Mouse (Mus musculus): ENCODE results near the gene Dppa4. TPM values are rescaled to one million over a fixed set of nuclear protein-coding genes. Genes with fewer than 3 reads are reported as not detected.
A peak's percentile ranks its signal among the peaks of the same experiment; 100 is the strongest.
"Not testable (repeated sequence)": the region's sequence is repeated elsewhere in the genome, so short reads cannot be mapped to it uniquely, and the experiment has no call there.

Dppa4 gene
- total RNA-seq (2021), result not detected

GRCm38 (mm10) chr16:48283517-48283916, at the start of gene Dppa4:
Gene Dppa4 (plus strand): TSS chr16:48283733.
- intact Hi-C loops (cut with DNase I), result no loop called here

GRCm38 (mm10) chr16:48234999-48235398, 48.5 kb upstream of the Dppa4 start:
- no peak for DNase-seq
- intact Hi-C loops (cut with DNase I), result no loop called here

More at GRCm38 (mm10) chr16:48283517-48283916, at the start of gene Dppa4:
- DNase-seq, result no peak

- intact Hi-C loops (cut with DNase I), result no loop called here
- no peak for DNase-seq
These were observed 45.9 kb upstream of the Dppa4 start for GRCm38 (mm10) chr16:48237676-48238075.

GRCm38 (mm10) chr16:48247044-48247661, 36.4 kb upstream of the Dppa4 start:
- no peak for DNase-seq
- intact Hi-C loops (cut with DNase I), result no loop called here

GRCm38 (mm10) chr16:48252824-48253223, 30.7 kb upstream of the Dppa4 start:
- intact Hi-C loops (cut with DNase I), result no loop called here
- no peak for DNase-seq

- intact Hi-C loops (cut with DNase I), result no loop called here
- DNase-seq, result no peak
These were observed 28.9 kb upstream of the Dppa4 start for GRCm38 (mm10) chr16:48254584-48254983.

- intact Hi-C loops (cut with DNase I), result no loop called here
- no peak for DNase-seq
These were observed 24.0 kb upstream of the Dppa4 start for GRCm38 (mm10) chr16:48259519-48259918.

- intact Hi-C loops (cut with DNase I), result no loop called here
- no peak for DNase-seq
These were observed 20.6 kb upstream of the Dppa4 start for GRCm38 (mm10) chr16:48262901-48263300.

GRCm38 (mm10) chr16:48265856-48266255, 17.7 kb upstream of the Dppa4 start:
- intact Hi-C loops (cut with DNase I), result no loop called here
- no peak for DNase-seq

- DNase-seq, result no peak
- intact Hi-C loops (cut with DNase I), result no loop called here
These were observed 6.6 kb upstream of the Dppa4 start for GRCm38 (mm10) chr16:48276940-48277339.

- intact Hi-C loops (cut with DNase I), result no loop called here
- DNase-seq, result no peak
These were observed 2.6 kb upstream of the Dppa4 start for GRCm38 (mm10) chr16:48280883-48281282.

- intact Hi-C loops (cut with DNase I), result no loop called here
- no peak for DNase-seq
These were observed 732 bp upstream of the Dppa4 start for GRCm38 (mm10) chr16:48282801-48283200.

GRCm38 (mm10) chr16:48285517-48285916, 2.0 kb downstream of the Dppa4 start:
- intact Hi-C loops (cut with DNase I), result no loop called here
- DNase-seq, result no peak

GRCm38 (mm10) chr16:48297384-48298136, 14.0 kb downstream of the Dppa4 start:
- intact Hi-C loops (cut with DNase I), result no loop called here
- no peak for DNase-seq

- intact Hi-C loops (cut with DNase I), result no loop called here
- no peak for DNase-seq
These were observed 16.4 kb downstream of the Dppa4 start for GRCm38 (mm10) chr16:48299884-48300283.

- intact Hi-C loops (cut with DNase I), result no loop called here
- DNase-seq, result no peak
These were observed 20.0 kb downstream of the Dppa4 start, which contains the start of gene Dppa2 for GRCm38 (mm10) chr16:48303509-48303908. Gene Dppa2 (plus strand): TSS chr16:48303908.

GRCm38 (mm10) chr16:48303983-48304382, 20.4 kb downstream of the Dppa4 start:
- DNase-seq, result no peak
- intact Hi-C loops (cut with DNase I), result no loop called here

GRCm38 (mm10) chr16:48308916-48309315, 25.4 kb downstream of the Dppa4 start:
- intact Hi-C loops (cut with DNase I); DNase-seq: not testable (repeated sequence)

- intact Hi-C loops (cut with DNase I), result no loop called here
- no peak for DNase-seq
These were observed 26.5 kb downstream of the Dppa4 start for GRCm38 (mm10) chr16:48309912-48310630.

- intact Hi-C loops (cut with DNase I), result no loop called here
- DNase-seq, result no peak
These were observed 31.8 kb downstream of the Dppa4 start for GRCm38 (mm10) chr16:48315294-48315693.

- no peak for DNase-seq
These were observed 37.2 kb downstream of the Dppa4 start for GRCm38 (mm10) chr16:48320781-48321180.

GRCm38 (mm10) chr16:48323133-48323532, 39.6 kb downstream of the Dppa4 start:
- intact Hi-C loops (cut with DNase I), result no loop called here
- peak; percentile 33 for DNase-seq

More at GRCm38 (mm10) chr16:48320781-48321180, 37.2 kb downstream of the Dppa4 start:
- intact Hi-C loops (cut with DNase I), result no loop called here
